Mouse (Mus musculus) cerebellum, adult 11 months (tissue): Measurements from ENCODE around the gene Eef1akmt3.
"Not testable (repeated sequence)": the region's sequence is repeated elsewhere in the genome, so short reads cannot be mapped to it uniquely, and the experiment has no call there.

Experiments
- DNase-seq: peaks from one replicate; pipeline ENCODE4 v3.0.0; 2022

Gene Eef1akmt3

GRCm38 (mm10) chr10:127070190-127071121 is 29.1 kb upstream of the Eef1akmt3 start, which contains the start of gene Tspan31:
TSS of gene Tspan31 (minus strand) at chr10:127070264.
- DNase-seq: peak; percentile 89

DNA sequence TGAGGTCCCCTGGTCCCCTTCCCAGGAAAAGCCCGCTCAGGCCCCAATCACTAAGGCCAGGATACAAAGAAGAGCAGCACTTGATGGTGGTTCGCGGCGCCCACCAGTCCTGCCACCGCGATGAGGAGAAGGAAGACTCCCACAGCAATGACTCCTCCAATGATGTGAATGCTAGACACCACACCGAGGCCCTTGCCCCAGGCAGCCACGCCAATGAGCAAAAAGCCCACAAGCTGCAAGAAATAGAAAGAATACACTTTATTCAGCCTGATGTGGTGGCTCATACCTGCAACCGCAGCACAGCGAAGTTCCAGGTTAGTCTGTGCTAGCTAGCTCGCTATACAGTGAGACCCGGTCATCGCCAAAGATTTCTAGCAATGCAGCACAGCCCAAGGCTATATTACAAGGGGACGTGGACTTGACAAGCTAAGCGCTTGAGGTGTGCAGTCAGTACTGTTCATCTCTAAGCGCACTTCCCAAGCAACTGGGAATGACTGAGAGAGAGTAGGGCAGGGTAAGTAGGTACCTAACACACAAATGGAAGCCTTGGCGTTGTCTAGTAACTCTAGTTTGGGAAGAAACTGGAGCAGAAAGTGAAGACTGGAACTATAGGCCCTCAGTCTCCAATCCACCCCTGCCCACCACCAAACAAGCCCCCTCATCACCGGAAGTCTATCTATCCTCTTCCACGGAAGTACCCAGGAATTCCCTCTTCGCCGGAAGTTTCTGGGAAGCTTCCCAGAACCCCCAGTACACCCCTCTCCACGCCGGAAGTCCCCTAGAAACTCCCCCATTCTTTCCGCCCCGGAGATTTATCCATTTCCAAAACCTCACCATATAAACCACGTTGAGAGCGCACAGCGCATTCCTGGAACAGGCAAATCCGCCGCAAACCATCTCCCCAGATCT is 28.2 kb upstream of the Eef1akmt3 start:
- no peak for DNase-seq

DNA sequence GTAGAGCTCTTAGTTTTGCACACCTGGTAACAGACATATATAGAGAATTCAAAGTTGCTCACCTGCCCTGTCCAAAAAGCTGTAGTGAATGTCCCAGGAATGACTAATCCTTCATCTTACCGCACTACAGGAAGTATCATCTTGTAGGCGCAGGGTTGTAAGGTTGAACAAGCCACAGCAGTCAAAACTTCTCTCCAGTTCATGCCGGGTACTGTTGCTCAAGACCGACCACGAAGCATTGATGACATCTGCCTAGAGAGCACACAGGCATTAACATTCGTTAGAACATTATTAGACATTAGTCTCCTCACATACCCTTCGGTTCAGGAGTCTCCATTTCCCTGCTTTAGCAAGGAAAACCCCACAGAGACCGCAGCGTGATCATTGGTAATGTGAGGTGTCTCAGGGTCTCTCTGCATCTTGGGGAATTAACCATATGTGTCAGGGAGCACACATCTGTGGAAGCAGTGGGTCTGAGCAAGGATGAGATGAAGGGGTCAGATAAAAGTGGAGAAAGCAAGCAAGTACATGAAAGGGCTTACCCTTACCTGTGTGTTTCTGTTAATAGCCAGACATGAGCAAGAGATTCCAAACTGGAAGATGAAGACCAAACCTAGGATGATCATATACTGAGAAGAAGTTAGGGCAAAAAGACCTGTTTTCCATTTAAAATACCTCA is 27.2 kb upstream of the Eef1akmt3 start:
- no peak for DNase-seq

- no peak for DNase-seq
Measured at GRCm38 (mm10) chr10:127066519-127067018, 25.3 kb upstream of the Eef1akmt3 start.

- DNase-seq: no peak
Measured at GRCm38 (mm10) chr10:127065981-127066380, 24.7 kb upstream of the Eef1akmt3 start.

GRCm38 (mm10) chr10:127063913-127064870 is 22.9 kb upstream of the Eef1akmt3 start:
- no peak for DNase-seq

GRCm38 (mm10) chr10:127063239-127063872 is 22.0 kb upstream of the Eef1akmt3 start, which contains the start of gene Cdk4:
TSS of gene Cdk4 (plus strand) at chr10:127063534.
- DNase-seq: peak; percentile 99

GRCm38 (mm10) chr10:127062503-127062902 is 21.2 kb upstream of the Eef1akmt3 start:
- no peak for DNase-seq

- not testable (repeated sequence) for DNase-seq
Measured at GRCm38 (mm10) chr10:127062101-127062500, 20.8 kb upstream of the Eef1akmt3 start.

GRCm38 (mm10) chr10:127061513-127061912 is 20.2 kb upstream of the Eef1akmt3 start:
- DNase-seq: no peak

GRCm38 (mm10) chr10:127061085-127061484 is 19.8 kb upstream of the Eef1akmt3 start:
- no peak for DNase-seq

DNA sequence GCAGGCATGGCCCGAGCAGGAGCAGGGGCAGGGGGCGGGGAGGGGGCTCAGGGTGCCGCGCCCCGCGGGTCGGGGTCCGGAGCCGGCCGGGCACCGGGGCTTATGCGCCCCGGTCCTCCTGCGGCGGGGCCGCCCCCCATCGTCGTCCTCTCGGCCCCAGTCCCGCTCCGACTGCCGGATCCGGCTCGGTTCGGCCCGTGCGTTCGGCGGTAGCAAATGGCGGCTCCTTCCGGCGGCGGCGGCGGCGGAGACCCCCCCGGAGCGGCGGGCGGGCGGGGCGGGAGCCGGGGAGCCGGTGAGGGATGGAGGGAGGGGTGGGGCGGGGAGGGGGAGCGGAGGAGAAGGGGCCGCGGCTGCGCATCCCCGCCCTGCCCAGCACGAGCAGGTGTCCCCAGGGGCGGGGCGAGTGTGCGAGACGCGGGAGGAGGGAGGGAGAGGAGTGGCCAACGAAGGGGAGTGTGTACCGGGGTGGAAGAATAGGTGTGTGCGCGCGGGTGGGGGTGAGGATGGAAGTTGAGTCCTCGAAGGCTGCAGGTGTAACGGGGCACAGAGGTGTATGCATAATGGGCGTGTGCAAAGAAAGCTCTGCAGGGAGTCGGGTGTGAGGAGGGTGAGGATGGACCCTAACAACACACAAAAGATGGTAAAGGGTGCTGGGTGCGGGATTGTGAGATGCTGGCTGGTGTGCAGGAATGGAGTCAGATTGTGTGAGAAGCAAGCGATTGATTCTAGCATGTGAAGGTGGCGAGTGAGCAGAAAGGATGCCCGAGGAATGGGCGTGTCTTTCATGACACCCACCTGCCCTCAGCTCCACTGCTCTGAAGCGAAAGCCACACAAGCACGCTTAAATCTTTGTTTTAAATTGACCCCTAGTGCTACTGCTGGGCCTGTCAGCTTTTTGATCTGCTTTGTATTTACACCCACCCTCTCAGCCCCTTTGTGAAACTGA is 18.9 kb upstream of the Eef1akmt3 start, which contains the start of gene March9:
TSS of gene March9 (minus strand) at position 217 of the 949 bp plus-strand sequence.
- peak; percentile 88 for DNase-seq

DNA sequence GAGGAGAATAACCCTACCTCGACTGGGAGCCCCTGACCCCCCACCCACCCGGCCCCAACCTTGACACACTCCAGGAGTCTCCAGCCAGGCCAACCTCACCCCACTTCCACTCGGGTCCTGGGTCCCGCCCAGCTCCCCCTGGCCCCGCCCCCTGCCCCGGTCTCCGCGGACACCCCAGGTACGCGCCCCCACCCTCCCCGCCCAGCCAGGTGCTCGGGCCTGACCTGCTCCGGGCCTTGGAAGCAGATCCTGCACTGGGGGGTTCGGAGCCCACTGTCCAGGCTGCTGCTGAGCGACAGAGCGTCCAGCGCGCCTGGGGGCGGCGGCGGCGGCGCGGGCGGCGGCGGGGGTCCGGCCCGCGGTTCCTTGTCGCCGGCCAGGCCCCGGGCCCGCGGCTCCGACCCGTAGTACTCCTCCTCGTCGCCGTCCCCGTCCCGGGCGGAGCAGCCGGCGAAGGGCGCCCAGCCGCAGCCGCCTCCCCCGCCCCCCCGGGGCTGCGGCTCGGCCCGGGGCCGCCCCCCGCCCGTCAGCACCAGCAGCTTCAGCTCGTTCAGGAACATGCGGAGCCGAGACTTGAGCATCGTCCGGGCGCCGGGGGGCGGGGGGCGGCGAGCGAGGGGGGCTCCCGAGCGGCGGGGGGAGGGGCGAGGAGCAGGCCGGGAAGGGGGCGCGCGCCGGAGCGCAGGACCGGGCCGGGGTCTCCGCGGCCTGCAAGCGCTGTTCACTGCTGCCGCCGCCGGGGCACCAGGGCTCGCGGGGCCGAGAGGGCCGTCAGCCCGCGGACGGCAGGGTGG is 18.1 kb upstream of the Eef1akmt3 start:
- no peak for DNase-seq

- no peak for DNase-seq
Measured at GRCm38 (mm10) chr10:127058708-127059107, 17.4 kb upstream of the Eef1akmt3 start.

DNA sequence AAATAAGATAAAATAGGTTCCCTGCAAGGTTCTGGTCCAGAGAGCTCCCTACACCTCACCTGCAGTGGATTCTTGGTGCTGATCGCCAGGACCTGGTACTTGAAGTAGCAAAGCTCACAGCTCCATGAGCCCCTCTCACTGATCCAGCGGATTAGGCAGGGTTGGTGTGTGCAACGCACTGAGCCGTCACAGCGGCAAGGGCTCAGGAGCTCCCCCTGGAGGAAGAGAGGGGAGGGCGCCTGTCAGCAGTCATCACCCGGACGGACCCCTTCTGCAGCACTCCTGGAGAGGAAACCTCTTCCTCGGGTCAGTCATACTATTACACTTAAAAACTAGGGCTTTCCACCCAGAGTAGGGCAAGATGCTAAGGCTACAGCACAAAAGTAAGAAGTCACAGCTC is 16.8 kb upstream of the Eef1akmt3 start:
- peak; percentile 75 for DNase-seq

DNA sequence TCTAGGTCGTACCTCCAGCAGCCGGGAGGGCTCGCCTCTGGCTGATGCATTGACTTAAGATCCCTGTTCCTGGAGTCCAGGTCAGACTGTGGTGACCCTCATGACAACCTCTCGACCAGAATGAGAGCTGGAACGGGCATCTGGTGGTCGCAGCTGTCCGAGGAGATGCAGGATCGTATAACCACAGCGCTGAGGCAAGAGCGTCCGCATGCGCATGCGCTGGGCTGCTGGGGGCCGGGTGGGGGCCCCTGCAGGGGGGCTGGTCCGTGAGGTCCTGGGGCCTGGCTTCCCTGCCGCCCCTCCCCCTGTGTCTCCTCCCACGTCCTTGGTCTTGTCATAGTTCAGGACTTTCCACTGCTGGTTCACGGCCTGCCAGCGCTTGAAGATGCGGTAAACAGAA is 15.2 kb upstream of the Eef1akmt3 start:
- no peak for DNase-seq

DNA sequence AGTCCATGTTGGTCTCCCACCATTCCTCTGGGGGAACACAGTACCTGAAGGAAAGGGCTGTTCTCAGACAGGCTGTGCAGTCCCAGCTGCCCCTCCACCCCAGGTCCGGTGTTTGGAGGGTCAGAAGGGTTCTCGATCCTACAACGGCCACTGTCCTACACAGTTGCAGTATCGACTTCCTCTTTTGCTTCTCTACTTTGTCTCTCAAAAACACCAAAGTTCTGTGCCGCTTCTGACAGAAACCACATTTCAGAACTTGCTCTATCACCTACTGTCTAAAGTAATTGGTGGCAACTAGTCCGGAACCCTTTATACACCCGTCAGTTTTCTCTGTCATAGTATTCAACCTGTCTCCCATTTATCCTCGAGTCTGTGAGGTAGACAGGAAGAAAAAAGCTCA is 14.1 kb upstream of the Eef1akmt3 start:
- DNase-seq: no peak

DNA sequence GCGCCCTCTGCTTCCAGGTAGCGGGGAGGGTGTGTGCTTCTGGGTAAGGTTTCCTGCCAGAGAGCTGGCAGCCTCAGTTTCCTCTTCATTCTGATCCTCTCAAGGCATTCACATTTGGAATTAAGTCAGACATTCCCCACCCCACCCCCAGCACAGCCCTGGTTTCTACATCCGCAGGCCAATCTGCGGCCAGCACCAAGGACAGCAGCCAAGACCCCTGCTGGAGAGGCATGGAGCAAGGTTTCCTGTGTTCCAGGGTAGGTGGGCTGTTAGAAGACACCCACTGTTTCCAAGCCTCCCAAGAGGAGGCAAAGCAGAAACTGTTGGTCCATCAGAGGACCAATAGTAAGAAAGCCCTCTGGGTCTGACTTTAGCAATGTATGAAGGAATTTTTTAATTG is 13.3 kb upstream of the Eef1akmt3 start:
- no peak for DNase-seq

DNA sequence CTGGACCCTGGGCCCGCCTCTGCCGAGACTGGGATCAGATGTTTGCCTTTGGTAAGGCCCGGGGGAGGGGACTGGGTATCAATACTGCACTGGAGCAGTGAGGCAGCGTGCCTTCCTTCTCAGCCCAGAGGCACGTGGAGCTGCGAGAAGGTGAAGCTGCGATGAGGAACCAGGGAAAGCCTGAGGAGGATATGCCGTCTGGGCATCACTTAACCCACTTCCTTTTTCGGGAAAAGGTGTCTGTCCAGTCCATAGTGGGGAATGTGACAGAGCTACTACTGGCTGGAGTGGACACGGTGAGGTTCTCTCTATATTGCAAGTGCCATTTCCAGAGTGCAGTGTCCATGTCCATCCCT is 8.8 kb upstream of the Eef1akmt3 start:
- no peak for DNase-seq
